Mouse (Mus musculus) kidney, adult 2 months (tissue): ENCODE measurements at regions not wholly inside any gene's neighbourhood (a gene's known extent, or its start where the extent isn't known, plus 50 kb on each side); places are given as distances from the start of the nearest gene placed in this dataset.

Experiments used
- CTCF ChIP-seq: fragments of 200-500 bp; conservative IDR thresholded peaks from 2 replicates; pipeline ENCODE4 v1.5.1; 2011; ENCODE audit warnings: low read depth, mild to moderate bottlenecking, control low read depth, low read length, moderate library complexity, mixed read lengths; ENCODE audit not compliant: insufficient read depth, insufficient read length
- POLR2A ChIP-seq: fragments of 200-500 bp; IDR thresholded peaks from one replicate; pipeline ENCODE4 v1.6.1; 2011; ENCODE audit warnings: low read depth, low read length, control low read depth

GRCm38 (mm10) chr8:112269598-112269997 lies 254.8 kb upstream of the Gm6793 start:
- TF ChIP-seq CTCF (no peak), POLR2A (no peak)
